Mouse (Mus musculus) limb, embryonic 12.5 days (tissue): ENCODE data around the gene Sclt1. TPM values are rescaled to one million over a fixed set of nuclear protein-coding genes. Genes with fewer than 3 reads are reported as not detected.

Experiments
- ATAC-seq: fragments of 200-750 bp; cut with Nextera tagmentation; 2 replicates; pipeline ENCODE4 v1.8.0; 2017; ENCODE audit warnings: low read depth, moderate TSS enrichment; ENCODE audit not compliant: insufficient number of reproducible peaks, insufficient read depth, low FRiP score, low TSS enrichment
- H3K27ac ChIP-seq: fragments of 300-500 bp; sonication (generic); 2 replicates; pipeline ENCODE4 v1.5.1; 2016; ENCODE audit warnings: mild to moderate bottlenecking, moderate library complexity
- H3K27me3 ChIP-seq: fragments of 300-500 bp; sonication (generic); 2 replicates; pipeline ENCODE4 v1.6.1; 2016; ENCODE audit warnings: mild to moderate bottlenecking, moderate library complexity
- H3K36me3 ChIP-seq: fragments of 300-500 bp; sonication (generic); 2 replicates; pipeline ENCODE4 v1.6.1; 2016; ENCODE audit warnings: mild to moderate bottlenecking, moderate library complexity
- H3K4me1 ChIP-seq: fragments of 300-500 bp; sonication (generic); replicated peaks from 2 replicates; pipeline ENCODE4 v1.6.1; 2016
- H3K4me2 ChIP-seq: fragments of 300-500 bp; sonication (generic); 2 replicates; pipeline ENCODE4 v1.6.1; 2016; ENCODE audit warnings: mild to moderate bottlenecking, moderate library complexity
- H3K4me3 ChIP-seq: fragments of 300-500 bp; sonication (generic); replicated peaks from 2 replicates; pipeline ENCODE4 v1.5.1; 2016; ENCODE audit warnings: mild to moderate bottlenecking
- H3K9ac ChIP-seq: fragments of 300-500 bp; sonication (generic); replicated peaks from 2 replicates; pipeline ENCODE4 v1.6.1; 2016; ENCODE audit warnings: mild to moderate bottlenecking, moderate library complexity
- H3K9me3 ChIP-seq: fragments of 300-500 bp; sonication (generic); 2 replicates; pipeline ENCODE4 v1.6.1; 2016; ENCODE audit warnings: mild to moderate bottlenecking, moderate library complexity
- WGBS: fragments of 180-500 bp; shearing (Covaris S2); methylation state at CpG from one replicate; pipeline ENCODE4 v1.1.7; 2016; 5-methylcytosine and 5-hydroxymethylcytosine counted together
- polyA plus RNA-seq: library from polyadenylated mRNA; unstranded; fragments of >200 nt; fragmentation: Nextera tagmentation; extraction: Ambion mirVana; gene quantifications from 2 replicates; pipeline ENCODE4 v1.2.1, GENCODE M21; 2016

Gene Sclt1
- polyA plus RNA-seq, 1 experiment from 2014 or later, result 33.4 TPM

- Histone ChIP-seq H3K27me3 (no peaks in the 10 kb centered on the region), H3K4me1 (peaks cover 44% of the 10 kb centered on the region), H3K4me3 (no peak overlapping the region), H3K27ac (no peak overlapping the region), H3K9me3 (no peaks in the 10 kb centered on the region), H3K9ac (no peak overlapping the region), H3K36me3 (no peaks in the 10 kb centered on the region), H3K4me2 (no peak overlapping the region)
- ATAC-seq, result no peak
- WGBS, result 79% methylated on average over 4 of the region's 4 CpGs
Measured at GRCm38 (mm10) chr3:41583621-41584020, 158.7 kb downstream of the Sclt1 start.

GRCm38 (mm10) chr3:41583092-41583491 lies 159.2 kb downstream of the Sclt1 start:
- no peak for ATAC-seq
- no peak overlapping the region for H3K9ac ChIP-seq
- no peak overlapping the region for H3K4me3 ChIP-seq
- H3K36me3 ChIP-seq, result no peaks in the 10 kb centered on the region
- no peak overlapping the region for H3K27ac ChIP-seq
- no peaks in the 10 kb centered on the region for H3K9me3 ChIP-seq
- WGBS, result 93% methylated on average over 14 of the region's 14 CpGs
- no peak overlapping the region for H3K4me2 ChIP-seq
- peaks cover 44% of the 10 kb centered on the region for H3K4me1 ChIP-seq
- no peaks in the 10 kb centered on the region for H3K27me3 ChIP-seq

GRCm38 (mm10) chr3:41582256-41582655 lies 160.1 kb downstream of the Sclt1 start:
- 72% methylated on average over 7 of the region's 7 CpGs for WGBS
- no peak for ATAC-seq
- no peaks in the 10 kb centered on the region for H3K9me3 ChIP-seq
- no peaks in the 10 kb centered on the region for H3K27me3 ChIP-seq
- no peak overlapping the region for H3K4me2 ChIP-seq
- H3K9ac ChIP-seq, result no peak overlapping the region
- no peak overlapping the region for H3K4me3 ChIP-seq
- no peak overlapping the region for H3K27ac ChIP-seq
- H3K36me3 ChIP-seq, result no peaks in the 10 kb centered on the region
- H3K4me1 ChIP-seq, result peaks cover 36% of the 10 kb centered on the region

- Histone ChIP-seq H3K27me3 (no peaks in the 10 kb centered on the region), H3K27ac (no peak overlapping the region; the same call in 1 of the 2 replicates), H3K36me3 (no peaks in the 10 kb centered on the region), H3K9ac (no peak overlapping the region), H3K4me3 (no peak overlapping the region), H3K4me2 (no peak overlapping the region), H3K4me1 (peaks cover 35% of the 10 kb centered on the region), H3K9me3 (no peaks in the 10 kb centered on the region)
- WGBS, result 27% methylated on average over 8 of the region's 8 CpGs
- no peak for ATAC-seq
Measured at GRCm38 (mm10) chr3:41581436-41581835, 160.9 kb downstream of the Sclt1 start.

- peaks cover 37% of the 10 kb centered on the region for H3K4me1 ChIP-seq
- H3K9me3 ChIP-seq, result no peaks in the 10 kb centered on the region
- 43% methylated on average over 14 of the region's 14 CpGs for WGBS
- H3K4me3 ChIP-seq, result no peak overlapping the region
- H3K9ac ChIP-seq, result peak overlapping the region; percentile 34; the same call in 1 of the 2 replicates
- no peak overlapping the region; the same call in 1 of the 2 replicates for H3K27ac ChIP-seq
- H3K4me2 ChIP-seq, result no peak overlapping the region
- no peaks in the 10 kb centered on the region for H3K27me3 ChIP-seq
- no peak for ATAC-seq
- H3K36me3 ChIP-seq, result no peaks in the 10 kb centered on the region
Measured at GRCm38 (mm10) chr3:41580401-41581323, 161.7 kb downstream of the Sclt1 start.

- Histone ChIP-seq H3K4me3 (no peak overlapping the region), H3K36me3 (no peaks in the 10 kb centered on the region), H3K4me1 (peaks cover 44% of the 10 kb centered on the region), H3K9me3 (no peaks in the 10 kb centered on the region), H3K4me2 (no peak overlapping the region), H3K27ac (no peak overlapping the region), H3K9ac (no peak overlapping the region), H3K27me3 (no peaks in the 10 kb centered on the region)
- ATAC-seq, result no peak
- 47% methylated on average over 4 of the region's 4 CpGs for WGBS
Measured at GRCm38 (mm10) chr3:41579873-41580272, 162.4 kb downstream of the Sclt1 start.

- no peak for ATAC-seq
- H3K4me2 ChIP-seq, result no peak overlapping the region
- peaks cover 59% of the 10 kb centered on the region for H3K4me1 ChIP-seq
- no peaks in the 10 kb centered on the region for H3K9me3 ChIP-seq
- H3K9ac ChIP-seq, result no peak overlapping the region
- no peaks in the 10 kb centered on the region for H3K36me3 ChIP-seq
- no peaks in the 10 kb centered on the region for H3K27me3 ChIP-seq
- WGBS, result 96% methylated on average over 2 of the region's 2 CpGs
- H3K4me3 ChIP-seq, result no peak overlapping the region
- H3K27ac ChIP-seq, result no peak overlapping the region
Measured at GRCm38 (mm10) chr3:41577240-41577639, 165.1 kb downstream of the Sclt1 start.

Other genes starting within 250 kb of the Sclt1 start
- 15.2 and 15.3 TPM in 2 replicates for gene Jade1, start 186.8 kb downstream of the Sclt1 start, polyA plus RNA-seq
- gene D3Ertd751e, start 97 bp upstream of the Sclt1 start, polyA plus RNA-seq, result 19.3 and 20.8 TPM in 2 replicates